Mouse (Mus musculus): ENCODE measurements at regions not wholly inside any gene's neighbourhood (a gene's known extent, or its start where the extent isn't known, plus 50 kb on each side); places are given as distances from the start of the nearest gene placed in this dataset.

DNA sequence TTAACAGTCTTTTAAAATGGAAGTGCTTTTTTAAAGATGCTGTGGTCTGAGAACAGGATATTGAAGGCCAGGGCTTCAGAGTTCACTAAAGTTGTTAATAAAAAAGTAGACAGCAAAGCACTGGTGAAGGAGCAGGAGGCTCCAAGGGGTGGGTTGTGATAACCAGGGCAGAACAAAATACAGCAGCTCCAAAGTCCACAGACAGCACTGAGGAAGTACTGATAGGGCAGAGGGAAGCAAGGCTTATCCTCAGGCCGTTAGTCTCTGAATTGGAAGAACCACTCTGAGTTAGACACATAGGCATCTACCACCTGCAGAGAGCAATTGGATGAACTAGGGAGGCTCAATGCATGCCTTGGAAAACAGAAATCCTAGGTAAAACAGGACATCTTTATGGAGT is 62.1 kb downstream of the P2ry1 start:
- intact Hi-C loops (cut with DNase I), result no loop called here
- no peak for DNase-seq (ENCODE audit: low spot score)

DNA sequence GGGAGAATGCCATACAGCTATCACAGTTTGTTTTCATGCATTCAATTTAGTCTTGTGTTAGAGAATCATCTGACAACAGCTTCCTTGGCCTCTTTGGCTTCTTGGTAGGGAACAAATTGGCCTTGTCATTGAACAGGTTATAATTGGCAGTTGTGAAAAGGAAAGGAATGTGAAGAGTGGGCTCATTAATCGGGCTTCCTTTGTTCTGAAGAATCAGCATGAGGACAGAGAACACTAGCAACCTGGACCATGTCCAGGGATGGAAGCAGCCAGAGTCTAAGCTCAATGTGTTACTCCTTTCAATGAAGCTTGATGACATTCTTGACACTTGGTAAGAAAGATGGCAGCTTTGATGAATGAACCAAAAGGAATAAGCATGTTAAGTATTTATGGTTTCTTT is 64.5 kb downstream of the P2ry1 start:
- intact Hi-C loops (cut with DNase I), result no loop called here
- DNase-seq (ENCODE audit: low spot score), result no peak

- intact Hi-C loops (cut with DNase I), result no loop called here
- no peak for DNase-seq (ENCODE audit: low spot score)
Observed at GRCm38 (mm10) chr3:61068229-61068628, 65.6 kb downstream of the P2ry1 start.

GRCm38 (mm10) chr3:61071041-61071440 is 68.4 kb downstream of the P2ry1 start:
- intact Hi-C loops (cut with DNase I), result no loop called here

GRCm38 (mm10) chr3:61072330-61072729 is 69.7 kb downstream of the P2ry1 start:
- DNase-seq (ENCODE audit: low spot score), result no peak
- intact Hi-C loops (cut with DNase I), result no loop called here

More at GRCm38 (mm10) chr3:61071041-61071440, 68.4 kb downstream of the P2ry1 start:
- no peak for DNase-seq (ENCODE audit: low spot score)

GRCm38 (mm10) chr3:61073103-61073502 is 70.5 kb downstream of the P2ry1 start:
- intact Hi-C loops (cut with DNase I), result no loop called here
- DNase-seq (ENCODE audit: low spot score), result no peak

GRCm38 (mm10) chr3:61073806-61074205 is 71.2 kb downstream of the P2ry1 start:
- DNase-seq (ENCODE audit: low spot score), result no peak
- intact Hi-C loops (cut with DNase I), result no loop called here

- intact Hi-C loops (cut with DNase I), result no loop called here
- no peak for DNase-seq (ENCODE audit: low spot score)
Observed at GRCm38 (mm10) chr3:61075839-61076238, 73.2 kb downstream of the P2ry1 start.

GRCm38 (mm10) chr3:61089931-61090330 is 87.3 kb downstream of the P2ry1 start:
- DNase-seq (ENCODE audit: low spot score), result no peak
- intact Hi-C loops (cut with DNase I), result no loop called here

DNA sequence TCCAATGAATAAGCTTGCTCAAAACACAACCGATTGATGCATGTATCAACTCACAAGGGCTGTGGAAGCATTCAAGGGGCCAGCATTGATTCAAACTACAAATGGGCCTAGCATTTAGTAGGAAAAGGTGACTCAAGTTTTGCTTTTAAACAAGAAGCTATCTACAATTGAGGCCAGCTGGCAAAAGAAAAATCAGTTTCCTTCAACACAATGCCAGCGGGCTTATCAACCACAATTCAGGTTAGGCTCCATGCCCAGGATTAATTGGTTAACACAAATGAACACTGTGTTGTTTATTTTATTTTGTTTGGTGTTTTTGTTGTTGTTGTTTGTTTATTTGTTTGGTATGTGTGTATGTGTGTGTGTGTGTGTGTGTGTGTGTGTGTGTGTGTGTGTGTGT is 89.4 kb downstream of the P2ry1 start:
- DNase-seq (ENCODE audit: low spot score), result no peak
- intact Hi-C loops (cut with DNase I), result no loop called here

GRCm38 (mm10) chr3:61116364-61116763 is 113.8 kb downstream of the P2ry1 start:
- intact Hi-C loops (cut with DNase I), result no loop called here
- no peak for DNase-seq (ENCODE audit: low spot score)

DNA sequence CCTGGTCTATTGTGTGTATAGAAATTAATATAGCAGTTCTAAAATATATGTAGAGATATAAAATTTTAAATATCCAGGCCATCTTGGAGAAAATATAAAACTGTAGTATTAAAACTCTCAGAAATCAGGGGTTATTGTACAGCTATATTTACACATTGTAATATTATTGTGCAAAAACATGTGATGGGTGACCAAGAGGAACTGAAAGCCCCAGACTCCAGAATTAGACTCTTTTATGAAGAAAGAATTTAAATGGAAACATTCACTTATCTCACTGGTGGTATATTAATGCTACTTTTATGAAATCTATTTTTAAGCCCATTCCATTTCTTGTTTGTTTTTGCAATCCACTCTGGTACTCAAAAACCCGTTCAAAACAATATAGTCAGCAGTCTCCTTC is 130.5 kb downstream of the P2ry1 start:
- intact Hi-C loops (cut with DNase I), result no loop called here
- DNase-seq (ENCODE audit: low spot score), result no peak

- no peak for DNase-seq (ENCODE audit: low spot score)
- intact Hi-C loops (cut with DNase I), result no loop called here
Observed at GRCm38 (mm10) chr3:61154087-61154486, 151.5 kb downstream of the P2ry1 start.

DNA sequence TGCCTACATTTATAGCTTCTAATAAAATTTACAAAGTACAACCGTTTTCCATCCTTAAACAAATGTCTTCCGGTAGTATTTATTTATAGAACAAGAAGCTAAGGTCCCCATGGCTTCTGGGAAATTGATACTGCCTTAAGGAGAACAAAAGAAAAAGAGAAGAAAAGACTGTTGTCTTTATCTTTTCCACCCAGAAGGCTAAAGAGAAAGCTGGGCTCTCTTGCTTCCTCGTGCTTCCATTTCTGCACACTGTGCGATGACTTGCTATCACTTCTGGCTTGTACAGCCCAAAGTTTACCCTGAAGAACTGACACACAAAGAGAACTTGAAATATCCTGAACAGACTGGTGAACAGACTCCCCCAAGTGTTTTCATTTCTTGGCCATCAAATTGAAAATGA is 157.2 kb downstream of the P2ry1 start:
- intact Hi-C loops (cut with DNase I), result no loop called here
- DNase-seq (ENCODE audit: low spot score), result no peak

DNA sequence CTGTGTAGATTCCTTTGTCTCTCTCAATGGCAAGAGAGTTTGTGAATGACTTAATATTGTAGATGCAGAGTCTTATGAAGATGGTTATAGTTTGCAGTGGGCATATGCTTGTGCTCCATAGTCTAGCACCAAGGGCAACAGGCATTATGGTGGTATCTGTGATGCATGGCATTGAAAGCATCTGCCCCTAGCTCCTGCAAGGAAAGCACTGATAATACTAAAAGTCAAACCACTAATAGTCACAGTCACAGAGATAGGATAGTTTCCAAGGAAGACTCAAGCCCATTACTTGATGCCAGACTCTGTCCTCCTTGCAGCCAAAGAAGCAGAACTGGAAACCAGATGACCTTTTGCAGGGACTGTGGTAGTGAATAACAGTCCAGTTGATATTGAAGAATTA is 158.8 kb downstream of the P2ry1 start:
- no peak for DNase-seq (ENCODE audit: low spot score)
- intact Hi-C loops (cut with DNase I), result no loop called here

DNA sequence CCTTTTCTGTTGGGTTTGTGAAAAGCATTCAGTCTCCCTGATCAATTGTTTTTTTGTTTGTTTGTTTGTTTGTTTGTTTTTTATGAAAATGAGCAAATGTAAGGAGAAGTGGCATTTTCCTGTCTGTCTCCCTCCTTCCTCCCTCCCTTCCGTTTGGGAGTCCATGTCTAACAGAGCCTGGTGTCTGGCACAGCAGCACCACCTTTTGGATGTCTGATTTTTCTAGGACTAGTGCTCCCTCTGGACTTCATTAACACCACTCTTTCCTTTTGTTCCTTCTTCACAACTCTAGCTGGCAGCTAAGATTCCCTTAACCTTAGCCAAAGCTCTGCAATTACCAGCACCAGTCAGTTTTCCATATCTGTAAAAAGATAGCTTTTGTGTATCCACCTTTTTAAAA is 175.6 kb upstream of the Rap2b start:
- no peak for DNase-seq (ENCODE audit: low spot score)

DNA sequence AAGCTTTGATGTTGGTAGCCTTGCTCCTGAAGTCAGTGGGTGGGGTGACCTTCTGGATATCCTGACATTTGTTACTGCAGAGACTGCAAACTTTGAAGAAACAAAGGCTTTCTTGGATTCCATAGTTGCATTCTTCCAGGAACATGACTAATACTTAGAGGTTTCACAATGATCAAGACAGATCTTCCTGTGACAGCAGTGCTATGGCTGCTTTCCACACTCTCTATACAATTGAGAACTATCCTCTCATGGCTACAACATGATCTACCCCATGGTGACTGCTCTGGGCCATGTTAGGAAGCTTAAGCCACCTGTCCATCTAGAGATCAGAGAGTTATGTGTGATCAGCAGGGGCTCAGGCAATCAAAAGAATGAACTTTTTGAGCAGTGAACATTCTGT is 172.8 kb upstream of the Rap2b start:
- DNase-seq (ENCODE audit: low spot score), result no peak
- intact Hi-C loops (cut with DNase I), result loop anchor here (5.0 to 10.0 kb wide), 3 partner anchors 186 to 564 kb away; partner anchors contain the start of gene P2ry1

More for the DNA sequence above, 175.6 kb upstream of the Rap2b start:
- intact Hi-C loops (cut with DNase I), result loop anchor here (5.0 to 10.0 kb wide), 3 partner anchors 183 to 561 kb away; partner anchors contain the start of gene P2ry1

DNA sequence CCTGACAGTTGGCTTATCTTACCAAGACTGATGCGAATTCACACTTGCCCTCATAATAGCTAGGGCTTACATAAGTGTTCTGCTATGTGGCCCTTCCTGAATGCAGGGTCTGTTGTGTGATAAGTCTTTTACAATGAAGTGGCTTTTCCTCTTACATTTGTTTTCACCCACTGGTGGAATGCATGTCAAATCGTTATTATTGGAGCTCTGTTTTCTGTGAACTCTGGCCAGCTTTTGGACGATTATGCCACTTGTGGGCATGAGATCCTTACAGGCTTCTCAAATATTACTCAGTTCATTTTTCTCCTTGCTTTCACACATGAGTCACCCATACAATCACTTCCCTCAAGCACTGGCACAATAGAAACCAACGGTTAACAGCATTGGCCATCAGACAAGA is 144.9 kb upstream of the Rap2b start:
- intact Hi-C loops (cut with DNase I), result no loop called here
- no peak for DNase-seq (ENCODE audit: low spot score)

- intact Hi-C loops (cut with DNase I), result no loop called here
- no peak for DNase-seq (ENCODE audit: low spot score)
Observed at GRCm38 (mm10) chr3:61224505-61224904, 136.9 kb upstream of the Rap2b start.

DNA sequence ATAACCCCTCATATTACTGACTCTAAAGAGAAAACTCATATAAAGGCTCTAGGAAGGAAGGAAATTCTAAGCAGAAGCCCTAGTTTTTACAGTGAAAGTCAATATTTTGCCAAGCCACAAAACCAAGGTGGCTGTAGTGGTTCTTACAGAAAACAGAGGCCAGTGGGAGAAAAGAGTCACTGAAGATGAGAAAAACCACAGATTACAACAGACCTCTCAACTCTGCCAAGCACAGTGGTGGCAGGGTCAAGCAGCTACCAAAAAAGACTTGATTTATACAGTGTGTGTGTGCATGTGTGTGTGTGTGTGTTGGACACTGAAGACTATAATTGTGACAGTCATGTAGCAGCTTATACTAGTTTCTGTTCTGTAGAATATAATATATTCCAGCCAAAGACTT is 136.4 kb upstream of the Rap2b start:
- intact Hi-C loops (cut with DNase I), result no loop called here
- no peak for DNase-seq (ENCODE audit: low spot score)

GRCm38 (mm10) chr3:61241380-61241779 is 120.1 kb upstream of the Rap2b start:
- no peak for DNase-seq (ENCODE audit: low spot score)
- intact Hi-C loops (cut with DNase I), result loop anchor here (5.0 kb wide), 3 partner anchors 596 to 1216 kb away; no protein-coding TSS in a partner anchor

GRCm38 (mm10) chr3:61243876-61244527 is 117.4 kb upstream of the Rap2b start:
- DNase-seq (ENCODE audit: low spot score), result no peak
- intact Hi-C loops (cut with DNase I), result loop anchor here (5.0 kb wide), 3 partner anchors 593 to 1213 kb away; no protein-coding TSS in a partner anchor

Measured in heart, postnatal 25 days (tissue).